Comparison of ENCODE assay signal across 14 mouse cellular contexts in the genomic region with DNA sequence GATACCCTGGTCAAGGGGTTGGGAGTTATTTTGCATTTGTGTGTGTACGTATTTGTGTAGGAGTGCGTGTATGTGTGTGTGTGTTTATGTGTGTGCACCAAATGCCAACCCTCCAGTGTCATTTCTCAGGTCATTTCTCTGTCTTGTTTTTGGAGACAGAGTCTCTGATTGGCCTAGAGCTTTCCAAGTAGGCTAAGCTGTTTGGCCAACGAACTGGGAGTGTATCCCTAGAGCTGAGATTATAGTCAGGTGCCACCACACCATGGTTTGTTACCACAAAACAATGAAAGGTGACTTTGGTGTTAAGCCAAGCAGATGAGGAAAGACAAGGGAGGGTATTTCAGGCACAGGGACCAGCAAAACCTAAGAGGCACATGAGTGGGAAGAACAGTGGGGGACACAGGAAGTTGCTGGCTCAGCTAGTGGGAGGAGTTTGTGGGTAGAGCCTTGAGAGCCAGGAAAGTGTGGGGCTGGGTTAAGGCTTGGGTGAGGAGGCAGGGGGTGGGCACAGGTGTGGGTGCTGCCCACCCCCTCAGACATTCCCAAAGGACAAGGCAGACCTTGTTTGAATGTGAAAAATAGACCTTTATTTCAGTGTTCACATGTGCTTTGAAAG. TPM values are rescaled to one million over a fixed set of nuclear protein-coding genes. Genes with fewer than 3 reads are reported as not detected.
DNase-seq lines count a peak whose midpoint lies in the region; ATAC-seq and TF ChIP-seq lines count a peak whose summit lies in the region.
"Had no signal": no experiment of that assay in that cellular context is flagged by ENCODE, and none has a peak within 500 bp of the region (broad histone marks: within the 10 kb centered on the region; RNA-seq: fewer than 3 reads in every experiment).

No protein-coding gene starts in this region.

- WGBS in heart, embryonic 11.5 days (ENCODE audit: insufficient replicate concordance): 89% methylated on average over 3 of the region's 3 CpGs
- 86% methylated on average over 3 of the region's 3 CpGs for WGBS in lung, embryonic 14.5 days
- WGBS in lung, adult 2 months: 75% methylated on average over 3 of the region's 3 CpGs
- 85% methylated on average over 3 of the region's 3 CpGs for WGBS in heart, embryonic 15.5 days

- no peak overlapping the region for H3K4me3 ChIP-seq in heart, embryonic 11.5 days (ENCODE audit: low read depth, low read length)
- H3K4me3 ChIP-seq in lung, embryonic 14.5 days (ENCODE audit: low read depth, low read length): no peak overlapping the region
- H3K4me3 ChIP-seq in lung, adult 2 months (replicated peaks; ENCODE audit: extremely low read depth, low read depth, low read length): no peak overlapping the region
- no peak overlapping the region for H3K4me3 ChIP-seq in heart, embryonic 15.5 days
- H3K4me3 ChIP-seq: layer of hippocampus, adult 2 months had no signal

- peaks cover 36% of the 10 kb centered on the region for H3K4me1 ChIP-seq in heart, embryonic 11.5 days (ENCODE audit: control insufficient read depth, insufficient read depth, low read length)
- H3K4me1 ChIP-seq in lung, embryonic 14.5 days (ENCODE audit: insufficient read depth): peaks cover 31% of the 10 kb centered on the region
- H3K4me1 ChIP-seq in lung, adult 2 months (ENCODE audit: control insufficient read depth, insufficient read depth, low read length): peaks cover 10% of the 10 kb centered on the region
- H3K4me1 ChIP-seq in heart, embryonic 15.5 days (replicated peaks): peaks cover 48% of the 10 kb centered on the region

- peaks cover 24% of the 10 kb centered on the region for H3K36me3 ChIP-seq in heart, embryonic 11.5 days (ENCODE audit: control insufficient read depth, insufficient read depth, low read length)
- H3K36me3 ChIP-seq in lung, embryonic 14.5 days (ENCODE audit: insufficient read depth): peaks cover 26% of the 10 kb centered on the region
- H3K36me3 ChIP-seq in heart, embryonic 15.5 days: peaks cover 44% of the 10 kb centered on the region

- H3K9ac ChIP-seq in heart, embryonic 11.5 days (ENCODE audit: low read depth, low read length): no peak overlapping the region
- H3K9ac ChIP-seq in lung, embryonic 14.5 days: no peak overlapping the region
- no peak overlapping the region; the same call in 1 of the 2 replicates for H3K9ac ChIP-seq in heart, embryonic 15.5 days

- no peaks in the 10 kb centered on the region for H3K9me3 ChIP-seq in heart, embryonic 11.5 days (replicated peaks; ENCODE audit: control insufficient read depth, low read length)
- no peaks in the 10 kb centered on the region for H3K9me3 ChIP-seq in lung, embryonic 14.5 days (ENCODE audit: low read depth, low read length)
- no peaks in the 10 kb centered on the region for H3K9me3 ChIP-seq in heart, embryonic 15.5 days (replicated peaks)

- H3K27me3 ChIP-seq in heart, embryonic 11.5 days (ENCODE audit: control insufficient read depth, insufficient read depth, low read length): no peaks in the 10 kb centered on the region
- H3K27me3 ChIP-seq in lung, embryonic 14.5 days (ENCODE audit: insufficient read depth, low read length): no peaks in the 10 kb centered on the region
- H3K27me3 ChIP-seq in heart, embryonic 15.5 days: no peaks in the 10 kb centered on the region

- TF ChIP-seq POLR2A in lung, adult 2 months (IDR thresholded peaks at IDR 0.05; ENCODE audit: borderline replicate concordance, extremely low read depth, low read depth, low read length): no peak

- ATAC-seq in heart, embryonic 11.5 days (replicated peaks; ENCODE audit: insufficient number of reproducible peaks, low FRiP score, low TSS enrichment): no peak
- no peak for ATAC-seq in lung, embryonic 14.5 days (ENCODE audit: insufficient read depth)
- ATAC-seq in heart, embryonic 15.5 days (replicated peaks; ENCODE audit: insufficient number of reproducible peaks, insufficient read depth, low FRiP score, low read depth): no peak
- ATAC-seq in monocyte, adult 5-6 weeks (replicated peaks; ENCODE audit: insufficient number of reproducible peaks, low FRiP score, low TSS enrichment, poor library complexity, severe bottlenecking): no peak

- no peak for TF ChIP-seq CTCF in lung, embryonic 14.5 days (IDR thresholded peaks at IDR 0.05; ENCODE audit: low read depth)
- no peak for TF ChIP-seq CTCF in lung, adult 2 months (IDR thresholded peaks at IDR 0.05; ENCODE audit: insufficient read depth, low read length)

- no peak overlapping the region for H3K4me2 ChIP-seq in heart, embryonic 11.5 days
- no peak overlapping the region for H3K4me2 ChIP-seq in lung, embryonic 14.5 days
- no peak overlapping the region for H3K4me2 ChIP-seq in heart, embryonic 15.5 days

- no peak for DNase-seq in heart, adult 9 months (ENCODE audit: low spot score in 2 of 2)
- peak; percentile 11 for DNase-seq in lung, embryonic 14.5 days
- DNase-seq in lung, adult 2 months: no peak
- DNase-seq in thymus, postnatal 14 days: peak; percentile 30
- no peak for DNase-seq in gastrocnemius, postnatal 10 days
- DNase-seq: adrenal gland, adult 2 months; cerebellum, postnatal 36 days; gastrocnemius, postnatal 36 days; left cerebral cortex, postnatal 4 days; spleen, adult 18-20 months had no signal

- H3K27ac ChIP-seq in heart, embryonic 11.5 days (ENCODE audit: low read depth, low read length): peak overlapping the region; percentile 10; the same call in 1 of the 2 replicates
- peak overlapping the region; percentile 70; the same call in 1 of the 2 replicates for H3K27ac ChIP-seq in lung, embryonic 14.5 days (ENCODE audit: low read depth)
- peak overlapping the region; percentile 35 for H3K27ac ChIP-seq in heart, embryonic 15.5 days
- H3K27ac ChIP-seq: layer of hippocampus, adult 2 months had no signal

RNA-seq across cellular contexts. Expression of a gene that starts 30.3 kb away (rescaled TPM):
- polyA plus RNA-seq in heart, embryonic 11.5 days (2014; fragmentation: Nextera tagmentation; extraction: Ambion mirVana): 129 and 130 TPM in 2 replicates
- polyA plus RNA-seq in lung, embryonic 14.5 days (2014; fragmentation: Nextera tagmentation; extraction: Ambion mirVana): 40.8 and 41.7 TPM in 2 replicates
- polyA plus RNA-seq in lung, adult 2 months (2012; rRNA removed): 285 and 297 TPM in 2 replicates
- 208 and 228 TPM in 2 replicates for polyA plus RNA-seq in heart, embryonic 15.5 days (2015; fragmentation: Nextera tagmentation; extraction: Ambion mirVana)
- total RNA-seq in gastrocnemius, postnatal 10 days (2021): 10 to 100 TPM; 55.0 to 69.1 TPM
- 131 to 275 TPM (median 210 TPM) in 3 replicates for total RNA-seq in monocyte, adult 5-6 weeks (2017)

Comparison
In these comparisons a context has a peak if more than half of its experiments do, and no peak if none do; other contexts are left out.
1. DNase-seq: peak in lung, embryonic 14.5 days (single experiment) and thymus, postnatal 14 days (single experiment); none in heart, adult 9 months (0 of 2), lung, adult 2 months (single experiment) and gastrocnemius, postnatal 10 days (single experiment).
2. H3K27ac ChIP-seq: peak in every context shown above with its lines; median percentile 70 in lung, embryonic 14.5 days; 35 in heart, embryonic 15.5 days; 10 in heart, embryonic 11.5 days.